Mouse (Mus musculus) limb, embryonic 14.5 days (tissue): ENCODE results near the gene Tbc1d30. TPM values are rescaled to one million over a fixed set of nuclear protein-coding genes. Genes with fewer than 3 reads are reported as not detected.

ENCODE experiments used
- ATAC-seq: fragments of 200-750 bp; cut with Nextera tagmentation; 2 replicates; pipeline ENCODE4 v1.8.0; 2017; ENCODE audit warnings: low read depth, moderate number of reproducible peaks, moderate TSS enrichment; ENCODE audit not compliant: low FRiP score
- DNase-seq: peaks from one replicate; pipeline ENCODE4 v3.0.0-alpha.2; 2015; ENCODE audit warnings: low spot score
- H3K27ac ChIP-seq: fragments of 300-500 bp; sonication (generic); replicated peaks from 2 replicates; pipeline ENCODE4 v1.5.1; 2014; ENCODE audit warnings: low read depth, mild to moderate bottlenecking, low read length, moderate library complexity, mixed read lengths
- H3K27me3 ChIP-seq: fragments of 300-500 bp; sonication (generic); 2 replicates; pipeline ENCODE4 v1.6.1; 2014; ENCODE audit warnings: low read length, mixed read lengths; ENCODE audit not compliant: control insufficient read depth, insufficient read depth
- H3K36me3 ChIP-seq: fragments of 300-500 bp; sonication (generic); 2 replicates; pipeline ENCODE4 v1.6.1; 2014; ENCODE audit warnings: mild to moderate bottlenecking, low read length, moderate library complexity, mixed read lengths; ENCODE audit not compliant: control insufficient read depth, insufficient read depth
- H3K4me1 ChIP-seq: fragments of 300-500 bp; sonication (generic); 2 replicates; pipeline ENCODE4 v1.6.1; 2014; ENCODE audit warnings: antibody characterized with exemption, low read length, mixed read lengths; ENCODE audit not compliant: control insufficient read depth, insufficient read depth
- H3K4me2 ChIP-seq: fragments of 300-500 bp; sonication (generic); replicated peaks from 2 replicates; pipeline ENCODE4 v1.6.1; 2014; ENCODE audit warnings: low read depth, mild to moderate bottlenecking, low read length, moderate library complexity; ENCODE audit not compliant: severe bottlenecking
- H3K4me3 ChIP-seq: fragments of 300-500 bp; sonication (generic); replicated peaks from 2 replicates; pipeline ENCODE4 v1.5.1; 2014; ENCODE audit warnings: low read length
- H3K9ac ChIP-seq: fragments of 300-500 bp; sonication (generic); 2 replicates; pipeline ENCODE4 v1.6.1; 2014; ENCODE audit warnings: mild to moderate bottlenecking, low read depth, low read length, moderate library complexity; ENCODE audit not compliant: severe bottlenecking
- H3K9me3 ChIP-seq: fragments of 300-500 bp; sonication (generic); 2 replicates; pipeline ENCODE4 v1.6.1; 2016; ENCODE audit warnings: low read length; ENCODE audit not compliant: control insufficient read depth
- POLR2A ChIP-seq: fragments of 200-500 bp; IDR thresholded peaks from 2 replicates; pipeline ENCODE4 v1.8.0; 2012; ENCODE audit warnings: inconsistent platforms, mild to moderate bottlenecking, moderate library complexity, borderline replicate concordance; ENCODE audit not compliant: insufficient read depth, insufficient read length; ENCODE audit errors: extremely low read depth
- WGBS: fragments of 180-500 bp; shearing (Covaris S2); extraction: QIAGEN DNeasy Blood & Tissue Kit; methylation state at CpG from one replicate; pipeline ENCODE4 v1.1.7; 2014; 5-methylcytosine and 5-hydroxymethylcytosine counted together
- polyA plus RNA-seq, 2 experiments: library from polyadenylated mRNA; depleted of rRNA in 1 of 2; stranded (reverse) in 1 of 2; unstranded in 1 of 2; fragments of >200 nt; fragmentation: Nextera tagmentation in 1 of 2; extraction: Ambion mirVana in 1 of 2; gene quantifications; 2 replicates each; pipeline versions ENCODE4 v1.2.1 to v1.2.3; 2012 to 2014

Gene Tbc1d30
- polyA plus RNA-seq, 2 experiments = 1.3 TPM

DNA sequence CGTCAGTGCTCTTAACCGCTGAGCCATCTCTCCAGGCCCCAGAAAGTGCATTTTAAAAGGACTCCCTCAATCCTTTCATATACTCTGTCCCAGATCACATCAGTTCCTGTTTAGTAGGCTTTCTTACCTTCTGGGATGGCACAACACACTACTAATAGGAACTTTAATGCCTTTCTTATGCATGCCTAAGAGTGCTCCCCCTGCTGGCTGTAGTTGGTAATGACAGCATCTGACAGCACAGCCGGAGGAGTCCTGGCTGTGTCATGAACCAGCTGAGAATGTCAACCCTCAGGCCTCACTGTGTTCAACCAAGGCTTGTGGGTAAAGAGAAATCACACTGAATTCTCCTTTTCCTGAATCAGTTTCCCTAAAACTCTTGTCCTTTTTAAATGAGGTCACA lies 16.5 kb downstream of the Tbc1d30 start:
- Histone ChIP-seq H3K27me3 (no peaks in the 10 kb centered on the region), H3K4me1 (no peaks in the 10 kb centered on the region), H3K4me2 (no peak overlapping the region), H3K9me3 (0 out of 2 replicates have a peak, but pooled peaks cover 4% of the 10 kb centered on the region), H3K9ac (no peak overlapping the region), H3K27ac (no peak overlapping the region), H3K4me3 (no peak overlapping the region), H3K36me3 (no peaks in the 10 kb centered on the region)
- 79% methylated on average over 3 of the region's 3 CpGs for WGBS
- ATAC-seq = no peak
- TF ChIP-seq POLR2A = no peak
- DNase-seq = no peak

DNA sequence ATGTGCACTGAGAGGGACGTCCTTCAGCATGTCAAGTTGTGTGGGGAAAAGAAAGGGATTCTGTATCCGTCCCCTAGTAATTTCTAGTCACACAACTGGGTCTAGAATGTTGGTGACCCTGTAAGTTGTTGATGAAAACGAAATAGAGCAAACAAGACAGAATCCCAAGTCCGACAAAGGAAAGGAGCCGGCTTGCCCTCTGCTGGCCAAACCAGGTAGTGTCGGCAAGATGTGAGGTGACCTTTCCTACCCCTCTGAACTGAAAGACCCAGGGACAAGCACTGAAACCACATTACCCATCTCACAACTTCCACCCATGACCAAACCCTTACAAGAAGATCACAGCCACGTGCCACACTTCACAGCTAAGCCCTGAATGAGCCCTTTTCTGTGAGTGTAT lies 20.1 kb downstream of the Tbc1d30 start:
- no peaks in the 10 kb centered on the region for H3K36me3 ChIP-seq
- no peaks in the 10 kb centered on the region for H3K27me3 ChIP-seq
- no peak overlapping the region for H3K9ac ChIP-seq
- H3K4me1 ChIP-seq = no peaks in the 10 kb centered on the region
- TF ChIP-seq POLR2A = no peak
- WGBS = 9% methylated on average over 7 of the region's 7 CpGs
- DNase-seq (peak; percentile 42), ATAC-seq (no peak)
- H3K9me3 ChIP-seq = no peaks in the 10 kb centered on the region
- H3K27ac ChIP-seq = no peak overlapping the region
- H3K4me3 ChIP-seq = no peak overlapping the region
- H3K4me2 ChIP-seq = no peak overlapping the region

DNA sequence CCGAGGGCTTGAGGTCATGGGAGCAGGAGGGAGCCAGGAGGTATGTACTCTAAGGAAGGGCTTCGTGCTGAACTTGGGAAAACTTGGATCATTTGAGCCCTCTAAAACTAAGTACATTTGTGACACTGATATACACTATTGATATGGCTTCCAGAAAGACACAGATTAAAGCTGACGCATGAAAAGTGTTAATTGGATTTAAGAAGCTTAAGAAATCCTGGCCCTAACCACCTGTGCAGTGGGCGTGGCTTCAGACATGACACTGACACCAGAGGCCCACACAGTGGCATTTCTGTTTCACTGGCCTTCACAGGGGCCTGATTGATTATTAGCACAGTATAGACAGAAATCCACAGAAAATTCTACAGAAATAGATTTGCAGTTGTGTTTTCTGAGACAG lies 21.5 kb downstream of the Tbc1d30 start:
- no peak for ATAC-seq
- Histone ChIP-seq H3K4me3 (no peak overlapping the region), H3K9me3 (no peaks in the 10 kb centered on the region), H3K4me1 (no peaks in the 10 kb centered on the region), H3K36me3 (no peaks in the 10 kb centered on the region), H3K27me3 (no peaks in the 10 kb centered on the region), H3K27ac (no peak overlapping the region), H3K9ac (no peak overlapping the region), H3K4me2 (no peak overlapping the region)
- DNase-seq = no peak
- no peak for TF ChIP-seq POLR2A
- 73% methylated on average over 4 of the region's 4 CpGs for WGBS

DNA sequence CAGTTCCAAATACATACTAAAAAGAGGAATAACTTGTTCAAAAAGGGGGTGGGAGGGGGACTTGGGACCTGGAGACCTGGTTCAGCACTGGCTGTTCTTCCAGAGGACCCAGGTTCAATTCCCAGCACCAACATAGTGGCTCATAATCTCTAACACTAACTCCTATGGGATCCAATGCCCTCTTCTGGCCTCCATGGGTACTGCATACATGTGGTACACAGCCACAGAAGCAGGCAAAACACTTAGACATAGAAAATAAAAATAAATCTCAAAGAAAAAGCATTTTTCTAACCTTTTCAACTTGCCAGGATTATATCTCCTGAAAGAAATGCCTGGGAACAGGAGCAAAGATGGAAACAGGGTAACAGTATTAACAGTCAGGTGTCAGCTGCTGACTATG lies 24.9 kb downstream of the Tbc1d30 start:
- Histone ChIP-seq H3K9ac (no peak overlapping the region), H3K27ac (no peak overlapping the region), H3K27me3 (no peaks in the 10 kb centered on the region), H3K4me3 (no peak overlapping the region), H3K9me3 (no peaks in the 10 kb centered on the region), H3K36me3 (no peaks in the 10 kb centered on the region), H3K4me2 (no peak overlapping the region), H3K4me1 (no peaks in the 10 kb centered on the region)
- no peak for TF ChIP-seq POLR2A
- DNase-seq (no peak), ATAC-seq (no peak)

DNA sequence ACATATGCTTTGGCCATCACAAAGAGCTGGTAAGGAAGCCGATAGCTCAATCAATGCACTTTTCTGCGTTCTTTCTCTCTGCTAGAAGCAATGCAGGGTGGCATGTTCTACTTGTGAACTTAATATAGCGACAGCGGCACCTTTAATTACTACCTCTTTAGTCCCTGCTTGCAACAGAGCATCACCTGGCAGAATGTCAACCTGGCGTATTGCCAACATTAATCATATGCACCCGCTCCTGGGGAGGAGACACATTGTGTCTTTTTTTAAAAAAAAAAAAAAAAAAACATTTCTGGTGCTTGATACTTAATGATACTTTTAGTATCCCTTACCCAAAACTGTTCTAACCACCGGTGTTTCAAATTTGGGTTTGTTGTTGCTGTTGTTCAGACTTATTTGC lies 27.6 kb downstream of the Tbc1d30 start:
- 76% methylated on average over 7 of the region's 7 CpGs for WGBS
- Histone ChIP-seq H3K36me3 (no peaks in the 10 kb centered on the region), H3K4me1 (no peaks in the 10 kb centered on the region), H3K9ac (no peak overlapping the region), H3K27me3 (no peaks in the 10 kb centered on the region), H3K9me3 (no peaks in the 10 kb centered on the region), H3K27ac (no peak overlapping the region), H3K4me3 (no peak overlapping the region), H3K4me2 (no peak overlapping the region)
- no peak for TF ChIP-seq POLR2A
- ATAC-seq = no peak
- DNase-seq = peak; percentile 44

DNA sequence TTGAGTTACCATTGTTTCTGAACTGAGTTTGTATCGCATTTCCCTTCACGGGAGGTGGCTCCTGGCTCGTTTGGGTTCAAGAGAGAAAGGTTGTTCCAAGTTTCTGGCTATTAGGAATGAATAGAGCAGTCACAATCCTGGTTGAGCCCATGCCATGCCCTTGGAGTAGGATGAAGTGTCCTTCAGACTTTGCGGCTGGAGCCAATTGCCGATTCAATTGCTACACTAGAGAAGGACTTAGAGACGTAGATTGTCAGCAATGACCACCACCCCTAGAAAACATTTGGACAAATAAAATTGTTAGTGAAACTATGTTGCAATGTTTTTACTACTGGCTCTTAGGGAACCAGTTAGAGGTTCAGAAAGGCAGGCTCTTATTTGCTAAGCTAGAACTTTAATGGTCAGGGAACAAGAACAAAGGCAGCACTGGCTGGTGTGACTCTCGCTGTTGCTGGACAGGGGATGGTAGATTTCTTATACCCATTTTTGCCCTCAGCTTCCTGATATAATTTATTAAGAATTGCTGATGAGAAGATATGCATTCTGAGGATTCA lies 32.6 kb downstream of the Tbc1d30 start:
- no peak for ATAC-seq
- Histone ChIP-seq H3K4me1 (no peaks in the 10 kb centered on the region), H3K4me2 (no peak overlapping the region), H3K27me3 (0 out of 2 replicates have a peak, but pooled peaks cover 8% of the 10 kb centered on the region), H3K4me3 (no peak overlapping the region), H3K27ac (no peak overlapping the region), H3K9me3 (0 out of 2 replicates have a peak, but pooled peaks cover 2% of the 10 kb centered on the region), H3K36me3 (no peaks in the 10 kb centered on the region), H3K9ac (no peak overlapping the region)
- 76% methylated on average over 7 of the region's 7 CpGs for WGBS
- no peak for DNase-seq
- TF ChIP-seq POLR2A = no peak
